Comparison of ENCODE assay signal across 30 mouse cellular contexts in the genomic region with DNA sequence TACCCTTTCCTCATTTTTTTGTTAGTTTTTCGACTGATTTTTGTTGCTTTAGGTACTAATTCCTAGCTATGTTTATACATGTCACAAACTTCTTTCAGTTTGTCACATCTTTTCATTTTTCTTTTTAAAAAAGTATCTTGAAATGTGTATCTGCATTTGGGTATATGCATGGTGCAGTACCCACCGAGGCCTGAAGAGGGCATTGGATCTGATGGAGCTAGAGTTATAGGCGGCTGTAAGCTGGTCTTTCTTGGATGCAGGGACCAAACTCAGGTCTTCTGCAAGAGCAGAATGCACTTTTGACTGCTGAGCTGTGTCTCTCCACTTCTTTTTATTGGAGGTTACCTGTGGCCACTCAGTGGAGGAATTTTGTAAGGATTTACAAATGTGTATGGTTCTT. TPM values are rescaled to one million over a fixed set of nuclear protein-coding genes. Genes with fewer than 3 reads are reported as not detected.
DNase-seq lines count a peak whose midpoint lies in the region; ATAC-seq and TF ChIP-seq lines count a peak whose summit lies in the region.
"Had no signal": no experiment of that assay in that cellular context is flagged by ENCODE, and none has a peak within 500 bp of the region (broad histone marks: within the 10 kb centered on the region; RNA-seq: fewer than 3 reads in every experiment).

No protein-coding gene starts in this region.

- TF ChIP-seq EP300 in liver, postnatal 0 days (IDR thresholded peaks at IDR 0.05; ENCODE audit: low read depth) = no peak
- TF ChIP-seq EP300 in MEL (IDR thresholded peaks at IDR 0.05; ENCODE audit: low read depth in 1 of 2, low read length in 2 of 2) = no peak

- TF ChIP-seq CTCF in liver, postnatal 0 days (IDR thresholded peaks at IDR 0.05; ENCODE audit: low read depth) = 0 out of 2 replicates have a peak, but pooled peaks have one; percentile 30
- TF ChIP-seq CTCF in MEL (IDR thresholded peaks at IDR 0.05 in 2 of 3, conservative IDR thresholded peaks at IDR 0.05 in 1 of 3; ENCODE audit: control insufficient read depth in 1 of 3, insufficient read depth in 1 of 3, low read depth in 2 of 3, low read length in 3 of 3, poor library complexity in 1 of 3, severe bottlenecking in 1 of 3) = peak; percentile 13 to 45 (median 15); a peak in 3 of 6 replicates

- H3K9ac ChIP-seq in hindbrain, embryonic 11.5 days (ENCODE audit: low read depth, low read length) = no peak overlapping the region
- H3K9ac ChIP-seq in liver, postnatal 0 days (replicated peaks) = no peak overlapping the region
- H3K9ac ChIP-seq in liver, embryonic 11.5 days (ENCODE audit: low read depth, low read length) = no peak overlapping the region
- H3K9ac ChIP-seq in MEL (ENCODE audit: control insufficient read depth, low read depth, low read length, poor library complexity, severe bottlenecking) = no peak overlapping the region
- H3K9ac ChIP-seq: embryonic facial prominence, embryonic 12.5 days; forebrain, embryonic 15.5 days; limb, embryonic 15.5 days; lung, embryonic 15.5 days; midbrain, embryonic 13.5 days; neural tube, embryonic 13.5 days; stomach, embryonic 15.5 days had no signal

- TF ChIP-seq RAD21 in MEL (IDR thresholded peaks at IDR 0.05; ENCODE audit: low read depth, low read length) = no peak

- H3K27ac ChIP-seq in hindbrain, embryonic 11.5 days (ENCODE audit: low read depth, low read length) = no peak overlapping the region
- H3K27ac ChIP-seq in hindbrain, embryonic 10.5 days = no peak overlapping the region
- H3K27ac ChIP-seq in liver, postnatal 0 days (ENCODE audit: low read depth) = no peak overlapping the region
- no peak overlapping the region for H3K27ac ChIP-seq in liver, embryonic 11.5 days (ENCODE audit: low read depth, low read length)
- H3K27ac ChIP-seq in MEL (ENCODE audit: control insufficient read depth, low read depth, low read length) = no peak overlapping the region
- H3K27ac ChIP-seq: embryonic facial prominence, embryonic 12.5 days; forebrain, embryonic 15.5 days; limb, embryonic 15.5 days; lung, embryonic 15.5 days; midbrain, embryonic 13.5 days; neural tube, embryonic 13.5 days; stomach, embryonic 15.5 days had no signal

- no peaks in the 10 kb centered on the region for H3K36me3 ChIP-seq in hindbrain, embryonic 11.5 days (ENCODE audit: control insufficient read depth, insufficient read depth, low read length)
- no peaks in the 10 kb centered on the region for H3K36me3 ChIP-seq in hindbrain, embryonic 10.5 days
- H3K36me3 ChIP-seq in liver, postnatal 0 days (replicated peaks; ENCODE audit: insufficient read depth, low read length) = no peaks in the 10 kb centered on the region
- no peaks in the 10 kb centered on the region for H3K36me3 ChIP-seq in liver, embryonic 11.5 days (ENCODE audit: control insufficient read depth, insufficient read depth, low read length)
- H3K36me3 ChIP-seq in MEL (ENCODE audit: control insufficient read depth in 1 of 2, insufficient read depth in 2 of 2, low read length in 2 of 2) = no peaks in the 10 kb centered on the region
- H3K36me3 ChIP-seq: embryonic facial prominence, embryonic 12.5 days; forebrain, embryonic 15.5 days; G1E; limb, embryonic 15.5 days; lung, embryonic 15.5 days; midbrain, embryonic 13.5 days; neural tube, embryonic 13.5 days; stomach, embryonic 15.5 days had no signal

- no peaks in the 10 kb centered on the region for H3K27me3 ChIP-seq in hindbrain, embryonic 11.5 days (ENCODE audit: control insufficient read depth, insufficient read depth, low read length)
- H3K27me3 ChIP-seq in hindbrain, embryonic 10.5 days (ENCODE audit: insufficient read depth, poor library complexity, severe bottlenecking) = peaks cover 14% of the 10 kb centered on the region
- peaks cover 20% of the 10 kb centered on the region for H3K27me3 ChIP-seq in liver, postnatal 0 days (ENCODE audit: insufficient read depth, low read length)
- peaks cover 29% of the 10 kb centered on the region for H3K27me3 ChIP-seq in liver, embryonic 11.5 days (replicated peaks; ENCODE audit: control insufficient read depth, insufficient read depth, low read length)
- H3K27me3 ChIP-seq in MEL (ENCODE audit: control insufficient read depth in 1 of 2, insufficient read depth in 2 of 2, low read length in 2 of 2) = no peaks in the 10 kb centered on the region
- H3K27me3 ChIP-seq: forebrain, embryonic 15.5 days; limb, embryonic 15.5 days; midbrain, embryonic 13.5 days; stomach, embryonic 15.5 days had no signal

- H3K4me2 ChIP-seq in hindbrain, embryonic 11.5 days (replicated peaks; ENCODE audit: low read depth, low read length) = no peak overlapping the region
- no peak overlapping the region for H3K4me2 ChIP-seq in liver, postnatal 0 days (ENCODE audit: low read depth, low read length)
- H3K4me2 ChIP-seq in liver, embryonic 11.5 days = no peak overlapping the region
- H3K4me2 ChIP-seq: embryonic facial prominence, embryonic 12.5 days; forebrain, embryonic 15.5 days; limb, embryonic 15.5 days; lung, embryonic 15.5 days; midbrain, embryonic 13.5 days; neural tube, embryonic 13.5 days; stomach, embryonic 15.5 days had no signal

- TF ChIP-seq POLR2A in MEL (IDR thresholded peaks at IDR 0.05; ENCODE audit: control insufficient read depth in 1 of 2, insufficient read depth in 1 of 2, low read depth in 1 of 2, low read length in 2 of 2, poor library complexity in 1 of 2) = no peak

- H3K9me3 ChIP-seq in hindbrain, embryonic 11.5 days (ENCODE audit: control insufficient read depth, low read length) = no peaks in the 10 kb centered on the region
- H3K9me3 ChIP-seq in hindbrain, embryonic 10.5 days = peaks cover 10% of the 10 kb centered on the region
- peaks cover 10% of the 10 kb centered on the region; the same call in 1 of the 2 replicates for H3K9me3 ChIP-seq in liver, postnatal 0 days (ENCODE audit: low read length)
- H3K9me3 ChIP-seq in liver, embryonic 11.5 days (ENCODE audit: control insufficient read depth, low read length) = peaks cover 3% of the 10 kb centered on the region; the same call in 1 of the 2 replicates
- H3K9me3 ChIP-seq in MEL (replicated peaks; ENCODE audit: insufficient read depth, low read length) = no peaks in the 10 kb centered on the region
- H3K9me3 ChIP-seq: limb, embryonic 15.5 days; lung, embryonic 15.5 days; midbrain, embryonic 13.5 days; stomach, embryonic 15.5 days had no signal

- DNase-seq in hindbrain, embryonic 11.5 days (ENCODE audit: low spot score) = peak; percentile 19
- DNase-seq in hindbrain, embryonic 10.5 days (ENCODE audit: low spot score) = no peak
- DNase-seq in liver, postnatal 0 days = no peak
- no peak for DNase-seq in liver, embryonic 11.5 days (ENCODE audit: low spot score)
- peak; percentile 8 for DNase-seq in MEL (ENCODE audit: low read depth, low spot score)
- DNase-seq in induced T-regulatory cell, adult 2 months (ENCODE audit: low read depth) = peak; percentile 4
- DNase-seq in embryo, embryonic 9.5 days (ENCODE audit: extremely low spot score) = no peak
- DNase-seq in adrenal gland, postnatal 36 days = no peak
- DNase-seq: cerebellum, adult 9-10 months; heart, postnatal 4 days; kidney, adult 9 months; layer of hippocampus, postnatal 36 days; right cerebral cortex, adult 18-20 months; thymus, adult 2 months had no signal

- H3K4me3 ChIP-seq in hindbrain, embryonic 11.5 days (ENCODE audit: low read depth, low read length) = no peak overlapping the region
- no peak overlapping the region for H3K4me3 ChIP-seq in hindbrain, embryonic 10.5 days
- no peak overlapping the region for H3K4me3 ChIP-seq in liver, postnatal 0 days (ENCODE audit: low read depth, low read length)
- no peak overlapping the region for H3K4me3 ChIP-seq in liver, embryonic 11.5 days (ENCODE audit: low read depth, low read length)
- no peak overlapping the region for H3K4me3 ChIP-seq in MEL (ENCODE audit: control insufficient read depth in 1 of 2, insufficient read depth in 1 of 2, low read depth in 2 of 2, low read length in 2 of 2)
- H3K4me3 ChIP-seq: embryonic facial prominence, embryonic 12.5 days; erythroblast, embryonic 14.5 days; forebrain, embryonic 15.5 days; limb, embryonic 15.5 days; lung, embryonic 15.5 days; midbrain, embryonic 13.5 days; neural tube, embryonic 13.5 days; stomach, embryonic 15.5 days had no signal

- ATAC-seq in hindbrain, embryonic 11.5 days (ENCODE audit: low FRiP score) = no peak
- ATAC-seq in liver, postnatal 0 days = no peak
- ATAC-seq in liver, embryonic 11.5 days (replicated peaks; ENCODE audit: low FRiP score) = no peak
- ATAC-seq: forebrain, embryonic 15.5 days; inflammation-experienced regulatory T-cells, adult 6 months; midbrain, embryonic 13.5 days had no signal

- H3K4me1 ChIP-seq in hindbrain, embryonic 11.5 days (replicated peaks; ENCODE audit: control insufficient read depth, insufficient read depth, low read length) = no peaks in the 10 kb centered on the region; the same call in 1 of the 2 replicates
- peaks cover 16% of the 10 kb centered on the region for H3K4me1 ChIP-seq in hindbrain, embryonic 10.5 days (replicated peaks)
- H3K4me1 ChIP-seq in liver, postnatal 0 days (ENCODE audit: insufficient read depth) = no peaks in the 10 kb centered on the region
- no peaks in the 10 kb centered on the region for H3K4me1 ChIP-seq in liver, embryonic 11.5 days (replicated peaks; ENCODE audit: control insufficient read depth, insufficient read depth, low read length)
- H3K4me1 ChIP-seq in MEL (ENCODE audit: control insufficient read depth in 1 of 2, insufficient read depth in 2 of 2, low read length in 2 of 2) = no peaks in the 10 kb centered on the region
- H3K4me1 ChIP-seq: stomach, embryonic 15.5 days had no signal

- no peaks in the 10 kb centered on the region for H3K79me2 ChIP-seq in MEL (ENCODE audit: control insufficient read depth, insufficient read depth, low read length, poor library complexity)

- 74% methylated on average over 3 of the region's 3 CpGs for WGBS in hindbrain, embryonic 11.5 days
- WGBS in hindbrain, embryonic 10.5 days = 76% methylated on average over 3 of the region's 3 CpGs
- 59% methylated on average over 3 of the region's 3 CpGs for WGBS in liver, postnatal 0 days (ENCODE audit: insufficient replicate concordance)
- 54% methylated on average over 3 of the region's 3 CpGs for WGBS in liver, embryonic 11.5 days

RNA-seq across cellular contexts. Expression of a gene that starts 10.4 kb away (rescaled TPM):
- polyA plus RNA-seq in hindbrain, embryonic 11.5 days (2014; fragmentation: Nextera tagmentation; extraction: Ambion mirVana) = 5.6 and 6.3 TPM in 2 replicates
- polyA plus RNA-seq in hindbrain, embryonic 10.5 days (2016; fragmentation: Nextera tagmentation; extraction: Ambion mirVana) = 4.1 and 4.9 TPM in 2 replicates
- polyA plus RNA-seq in liver, postnatal 0 days (2015; fragmentation: Nextera tagmentation; extraction: Ambion mirVana) = 0.49 and 0.79 TPM in 2 replicates
- 1.2 and 1.3 TPM in 2 replicates for polyA plus RNA-seq in liver, embryonic 11.5 days (2014; fragmentation: Nextera tagmentation; extraction: Ambion mirVana)
- not detected in 2 replicates for total RNA-seq in MEL (2012; rRNA removed)
- polyA plus RNA-seq in MEL (2012; ENCODE audit: insufficient read depth in 1 of 2, insufficient read length in 2 of 2, low read depth in 1 of 2, low replicate concordance in 2 of 2, missing spikeins in 1 of 2) = not detected
- total RNA-seq in adrenal gland, postnatal 36 days (2021) = 10 to 100 TPM; 20.8 to 26.1 TPM
- polyA plus RNA-seq: erythroblast, embryonic 14.5 days; G1E had no signal

RNA-seq across cellular contexts. Expression of a gene that starts 26.0 kb away (rescaled TPM):
- not detected in 2 replicates for polyA plus RNA-seq in hindbrain, embryonic 11.5 days (2014; fragmentation: Nextera tagmentation; extraction: Ambion mirVana)
- polyA plus RNA-seq in hindbrain, embryonic 10.5 days (2016; fragmentation: Nextera tagmentation; extraction: Ambion mirVana) = not detected in 2 replicates
- not detected in 2 replicates for polyA plus RNA-seq in liver, postnatal 0 days (2015; fragmentation: Nextera tagmentation; extraction: Ambion mirVana)
- polyA plus RNA-seq in liver, embryonic 11.5 days (2014; fragmentation: Nextera tagmentation; extraction: Ambion mirVana) = 0.04 TPM in 1 of 2 replicates, not detected in the other
- total RNA-seq in MEL (2012; rRNA removed) = not detected in 2 replicates
- not detected for polyA plus RNA-seq in MEL (2012; ENCODE audit: insufficient read depth in 1 of 2, insufficient read length in 2 of 2, low read depth in 1 of 2, low replicate concordance in 2 of 2, missing spikeins in 1 of 2)
- total RNA-seq in adrenal gland, postnatal 36 days (2021) = not detected
- total RNA-seq: adrenal gland, adult 18-20 months had no signal
- polyA plus RNA-seq: C2C12; embryonic facial prominence, embryonic 12.5 days; erythroblast, embryonic 14.5 days; forebrain, embryonic 15.5 days; G1E; gonadal fat pad, adult 2 months; heart, embryonic 14.5 days; inflammation-experienced regulatory T-cells, adult 6 months; large intestine, adult 2 months; limb, embryonic 15.5 days; lung, embryonic 15.5 days; midbrain, embryonic 13.5 days; neural tube, embryonic 13.5 days; spleen, adult 2 months; stomach, embryonic 15.5 days; thymus, adult 2 months had no signal

Comparison
In these comparisons a context has a peak if more than half of its experiments do, and no peak if none do; other contexts are left out.
1. DNase-seq: peak in hindbrain, embryonic 11.5 days (single experiment), MEL (single experiment) and induced T-regulatory cell, adult 2 months (single experiment); none in hindbrain, embryonic 10.5 days (single experiment), liver, postnatal 0 days (single experiment), liver, embryonic 11.5 days (single experiment), embryo, embryonic 9.5 days (single experiment) and adrenal gland, postnatal 36 days (0 of 2).